Mouse (Mus musculus): Measurements from ENCODE around the gene Syt13. TPM values are rescaled to one million over a fixed set of nuclear protein-coding genes. Genes with fewer than 3 reads are reported as not detected.

Gene Syt13
- polyA plus RNA-seq, 1 experiment from 2014 or later: 4.7 TPM

- 51% methylated on average over 3 of the region's 3 CpGs for WGBS
- Histone ChIP-seq H3K4me3 (replicated peaks; ENCODE audit: low read depth, low read length) (no peak overlapping the region), H3K27ac (no peak overlapping the region), H3K9me3 (replicated peaks; ENCODE audit: low read length) (no peaks in the 10 kb centered on the region), H3K27me3 (ENCODE audit: insufficient read depth, low read length) (no peaks in the 10 kb centered on the region), H3K9ac (ENCODE audit: low read depth, low read length) (no peak overlapping the region), H3K4me2 (ENCODE audit: low read length) (no peak overlapping the region), H3K36me3 (ENCODE audit: insufficient read depth, low read length) (no peaks in the 10 kb centered on the region), H3K4me1 (replicated peaks; ENCODE audit: insufficient read depth, low read length) (no peaks in the 10 kb centered on the region)
- no peak for TF ChIP-seq CTCF (IDR thresholded peaks at IDR 0.05; ENCODE audit: low read depth)
- no peak for DNase-seq (ENCODE audit: low spot score)
- no peak for ATAC-seq (replicated peaks; ENCODE audit: low FRiP score, low read depth)
Measured at GRCm38 (mm10) chr2:92877488-92877887, 37.4 kb upstream of the Syt13 start.

- no peaks in the 10 kb centered on the region for H3K36me3 ChIP-seq (ENCODE audit: insufficient read depth, low read length)
- WGBS: 5% methylated on average over 15 of the region's 15 CpGs
- no peaks in the 10 kb centered on the region for H3K9me3 ChIP-seq (replicated peaks; ENCODE audit: low read length)
- H3K4me1 ChIP-seq (replicated peaks; ENCODE audit: insufficient read depth, low read length): peaks cover 6% of the 10 kb centered on the region; the same call in 1 of the 2 replicates
- H3K27ac ChIP-seq: peak overlapping the region; percentile 25; the same call in 1 of the 2 replicates
- H3K4me2 ChIP-seq (ENCODE audit: low read length): peak overlapping the region; percentile 28; the same call in 1 of the 2 replicates
- no peak overlapping the region for H3K4me3 ChIP-seq (replicated peaks; ENCODE audit: low read depth, low read length)
- peak; percentile 94 for TF ChIP-seq CTCF (IDR thresholded peaks at IDR 0.05; ENCODE audit: low read depth)
- no peaks in the 10 kb centered on the region for H3K27me3 ChIP-seq (ENCODE audit: insufficient read depth, low read length)
- no peak overlapping the region for H3K9ac ChIP-seq (ENCODE audit: low read depth, low read length)
- DNase-seq (ENCODE audit: low spot score) (peak; percentile 83), ATAC-seq (replicated peaks; ENCODE audit: low FRiP score, low read depth) (0 out of 2 replicates have a peak, but pooled peaks have one; percentile 26)
Measured at GRCm38 (mm10) chr2:92883039-92883911, 31.6 kb upstream of the Syt13 start.

- ATAC-seq (replicated peaks; ENCODE audit: low FRiP score, low read depth) (no peak), DNase-seq (ENCODE audit: low spot score) (peak; percentile 83)
- TF ChIP-seq CTCF (IDR thresholded peaks at IDR 0.05; ENCODE audit: low read depth): no peak
- Histone ChIP-seq H3K4me1 (replicated peaks; ENCODE audit: insufficient read depth, low read length) (peaks cover 6% of the 10 kb centered on the region; the same call in 1 of the 2 replicates), H3K9ac (ENCODE audit: low read depth, low read length) (no peak overlapping the region), H3K27me3 (ENCODE audit: insufficient read depth, low read length) (no peaks in the 10 kb centered on the region), H3K9me3 (replicated peaks; ENCODE audit: low read length) (no peaks in the 10 kb centered on the region), H3K27ac (no peak overlapping the region), H3K4me2 (ENCODE audit: low read length) (peak overlapping the region; percentile 28; the same call in 1 of the 2 replicates), H3K4me3 (replicated peaks; ENCODE audit: low read depth, low read length) (no peak overlapping the region), H3K36me3 (ENCODE audit: insufficient read depth, low read length) (no peaks in the 10 kb centered on the region)
- WGBS: 0% methylated on average over 2 of the region's 2 CpGs
Measured at GRCm38 (mm10) chr2:92883912-92884243, 31.0 kb upstream of the Syt13 start.

GRCm38 (mm10) chr2:92884976-92885375 is 29.9 kb upstream of the Syt13 start:
- Histone ChIP-seq H3K4me3 (replicated peaks; ENCODE audit: low read depth, low read length) (no peak overlapping the region), H3K4me2 (ENCODE audit: low read length) (no peak overlapping the region), H3K36me3 (ENCODE audit: insufficient read depth, low read length) (no peaks in the 10 kb centered on the region), H3K4me1 (replicated peaks; ENCODE audit: insufficient read depth, low read length) (peaks cover 6% of the 10 kb centered on the region; the same call in 1 of the 2 replicates), H3K27me3 (ENCODE audit: insufficient read depth, low read length) (no peaks in the 10 kb centered on the region), H3K27ac (no peak overlapping the region), H3K9me3 (replicated peaks; ENCODE audit: low read length) (no peaks in the 10 kb centered on the region), H3K9ac (ENCODE audit: low read depth, low read length) (no peak overlapping the region)
- 75% methylated on average over 6 of the region's 6 CpGs for WGBS
- DNase-seq (ENCODE audit: low spot score): no peak
- no peak for ATAC-seq (replicated peaks; ENCODE audit: low FRiP score, low read depth)
- no peak for TF ChIP-seq CTCF (IDR thresholded peaks at IDR 0.05; ENCODE audit: low read depth)

GRCm38 (mm10) chr2:92886862-92887261 is 28.0 kb upstream of the Syt13 start:
- ATAC-seq (replicated peaks; ENCODE audit: low FRiP score, low read depth) (no peak), DNase-seq (ENCODE audit: low spot score) (no peak)
- 71% methylated on average over 3 of the region's 3 CpGs for WGBS
- Histone ChIP-seq H3K9ac (ENCODE audit: low read depth, low read length) (no peak overlapping the region), H3K27ac (no peak overlapping the region), H3K9me3 (replicated peaks; ENCODE audit: low read length) (no peaks in the 10 kb centered on the region), H3K4me3 (replicated peaks; ENCODE audit: low read depth, low read length) (no peak overlapping the region), H3K4me1 (replicated peaks; ENCODE audit: insufficient read depth, low read length) (peaks cover 6% of the 10 kb centered on the region; the same call in 1 of the 2 replicates), H3K27me3 (ENCODE audit: insufficient read depth, low read length) (no peaks in the 10 kb centered on the region), H3K36me3 (ENCODE audit: insufficient read depth, low read length) (no peaks in the 10 kb centered on the region), H3K4me2 (ENCODE audit: low read length) (no peak overlapping the region)
- TF ChIP-seq CTCF (IDR thresholded peaks at IDR 0.05; ENCODE audit: low read depth): no peak

GRCm38 (mm10) chr2:92892524-92892923 is 22.4 kb upstream of the Syt13 start:
- no peaks in the 10 kb centered on the region for H3K36me3 ChIP-seq (ENCODE audit: insufficient read depth, low read length)
- 87% methylated on average over 4 of the region's 4 CpGs for WGBS
- no peak overlapping the region for H3K9ac ChIP-seq (ENCODE audit: low read depth, low read length)
- TF ChIP-seq CTCF (IDR thresholded peaks at IDR 0.05; ENCODE audit: low read depth): no peak
- ATAC-seq (replicated peaks; ENCODE audit: low FRiP score, low read depth) (no peak), DNase-seq (ENCODE audit: low spot score) (no peak)
- no peak overlapping the region for H3K4me2 ChIP-seq (ENCODE audit: low read length)
- H3K4me3 ChIP-seq (replicated peaks; ENCODE audit: low read depth, low read length): no peak overlapping the region
- no peaks in the 10 kb centered on the region for H3K27me3 ChIP-seq (ENCODE audit: insufficient read depth, low read length)
- no peaks in the 10 kb centered on the region for H3K9me3 ChIP-seq (replicated peaks; ENCODE audit: low read length)
- no peaks in the 10 kb centered on the region for H3K4me1 ChIP-seq (replicated peaks; ENCODE audit: insufficient read depth, low read length)
- H3K27ac ChIP-seq: no peak overlapping the region

Measured in kidney, postnatal 0 days (tissue).